Mouse (Mus musculus) heart, postnatal 0 days (tissue): Measurements from ENCODE around the gene Sgms1. TPM values are rescaled to one million over a fixed set of nuclear protein-coding genes. Genes with fewer than 3 reads are reported as not detected.

Experiments used
- ATAC-seq: fragments of 200-750 bp; cut with Nextera tagmentation; 2 replicates; pipeline ENCODE4 v1.8.0; 2017; ENCODE audit warnings: low read depth, moderate number of reproducible peaks, moderate library complexity; ENCODE audit not compliant: insufficient read depth
- DNase-seq: peaks from one replicate; pipeline ENCODE4 v3.0.0-alpha.2; 2016; ENCODE audit warnings: low spot score
- H3K27ac ChIP-seq: fragments of 300-500 bp; sonication (generic); 2 replicates; pipeline ENCODE4 v1.5.1; 2014; ENCODE audit warnings: low read depth, mild to moderate bottlenecking
- H3K27me3 ChIP-seq: fragments of 300-500 bp; sonication (generic); 2 replicates; pipeline ENCODE4 v1.6.1; 2014; ENCODE audit warnings: low read length, mixed read lengths; ENCODE audit not compliant: control insufficient read depth, insufficient read depth
- H3K36me3 ChIP-seq: fragments of 300-500 bp; sonication (generic); replicated peaks from 2 replicates; pipeline ENCODE4 v1.6.1; 2014; ENCODE audit warnings: low read length, mixed read lengths; ENCODE audit not compliant: control insufficient read depth, insufficient read depth
- H3K4me1 ChIP-seq: fragments of 300-500 bp; sonication (generic); 2 replicates; pipeline ENCODE4 v1.6.1; 2014; ENCODE audit warnings: antibody characterized with exemption; ENCODE audit not compliant: control insufficient read depth, insufficient read depth
- H3K4me2 ChIP-seq: fragments of 300-500 bp; sonication (generic); 2 replicates; pipeline ENCODE4 v1.6.1; 2014; ENCODE audit warnings: low read depth, mild to moderate bottlenecking, low read length, moderate library complexity
- H3K4me3 ChIP-seq: fragments of 300-500 bp; sonication (generic); 2 replicates; pipeline ENCODE4 v1.5.1; 2014; ENCODE audit warnings: low read depth, low read length
- H3K9ac ChIP-seq: fragments of 300-500 bp; sonication (generic); replicated peaks from 2 replicates; pipeline ENCODE4 v1.6.1; 2014; ENCODE audit warnings: low read depth, low read length, mixed read lengths
- H3K9me3 ChIP-seq: fragments of 300-500 bp; sonication (generic); replicated peaks from 2 replicates; pipeline ENCODE4 v1.6.1; 2016; ENCODE audit warnings: low read length; ENCODE audit not compliant: control insufficient read depth
- CTCF ChIP-seq: IDR thresholded peaks from 2 replicates; pipeline ENCODE4 v1.5.1; 2016; ENCODE audit warnings: antibody characterized with exemption, control low read depth, low read depth
- EP300 ChIP-seq: IDR thresholded peaks from 2 replicates; pipeline ENCODE4 v1.6.1; 2016; ENCODE audit warnings: antibody characterized with exemption, low read depth
- WGBS: fragments of 180-500 bp; shearing (Covaris S2); extraction: QIAGEN DNeasy Blood & Tissue Kit; methylation state at CpG from one replicate; pipeline ENCODE4 v1.1.7; 2014; 5-methylcytosine and 5-hydroxymethylcytosine counted together
- polyA plus RNA-seq: library from polyadenylated mRNA; unstranded; fragments of >200 nt; fragmentation: Nextera tagmentation; extraction: Ambion mirVana; gene quantifications from 2 replicates; pipeline ENCODE4 v1.2.1, GENCODE M21; 2015
- total RNA-seq: library from RNA; depleted of rRNA; stranded (reverse); fragments of >200 nt; gene quantifications from 2 replicates; pipeline ENCODE4 v1.2.3, GENCODE M21; 2014; ENCODE audit warnings: low replicate concordance

Gene Sgms1
- total and polyA plus RNA-seq, 2 experiments from 2014 or later = 29.4 to 52.0 TPM

- ATAC-seq (no peak; the same call in 1 of the 2 replicates), DNase-seq (no peak)
- H3K4me1 ChIP-seq = peaks cover 40% of the 10 kb centered on the region
- H3K36me3 ChIP-seq = peaks cover 5% of the 10 kb centered on the region; the same call in 1 of the 2 replicates
- H3K4me3 ChIP-seq = no peak overlapping the region
- H3K9ac ChIP-seq = no peak overlapping the region
- H3K9me3 ChIP-seq = no peaks in the 10 kb centered on the region
- H3K27me3 ChIP-seq = no peaks in the 10 kb centered on the region
- H3K27ac ChIP-seq = peak overlapping the region; percentile 70
- TF ChIP-seq EP300 (no peak), CTCF (no peak)
- WGBS = 39% methylated on average over 15 of the region's 15 CpGs
- no peak overlapping the region for H3K4me2 ChIP-seq
Measured at GRCm38 (mm10) chr19:32196976-32197819, 192.3 kb downstream of the Sgms1 start.

GRCm38 (mm10) chr19:32196222-32196621 is 193.3 kb downstream of the Sgms1 start:
- Histone ChIP-seq H3K4me3 (no peak overlapping the region), H3K4me1 (peaks cover 48% of the 10 kb centered on the region), H3K9me3 (no peaks in the 10 kb centered on the region), H3K27ac (peak overlapping the region; percentile 70), H3K9ac (no peak overlapping the region), H3K4me2 (no peak overlapping the region), H3K36me3 (peaks cover 5% of the 10 kb centered on the region; the same call in 1 of the 2 replicates), H3K27me3 (no peaks in the 10 kb centered on the region)
- 28% methylated on average over 5 of the region's 5 CpGs for WGBS
- ATAC-seq = peak; percentile 45
- no peak for TF ChIP-seq EP300
- no peak for TF ChIP-seq CTCF
- no peak for DNase-seq

GRCm38 (mm10) chr19:32194863-32195262 is 194.7 kb downstream of the Sgms1 start:
- TF ChIP-seq EP300 = no peak
- no peak for TF ChIP-seq CTCF
- H3K9ac ChIP-seq = no peak overlapping the region
- H3K4me3 ChIP-seq = no peak overlapping the region
- H3K9me3 ChIP-seq = no peaks in the 10 kb centered on the region
- H3K27me3 ChIP-seq = no peaks in the 10 kb centered on the region
- DNase-seq (no peak), ATAC-seq (no peak)
- H3K27ac ChIP-seq = peak overlapping the region; percentile 33; the same call in 1 of the 2 replicates
- peaks cover 37% of the 10 kb centered on the region for H3K4me1 ChIP-seq
- H3K36me3 ChIP-seq = peaks cover 5% of the 10 kb centered on the region; the same call in 1 of the 2 replicates
- WGBS = 6% methylated on average over 1 of the region's 1 CpGs
- no peak overlapping the region for H3K4me2 ChIP-seq

GRCm38 (mm10) chr19:32194074-32194473 is 195.4 kb downstream of the Sgms1 start:
- WGBS = 85% methylated on average over 3 of the region's 3 CpGs
- Histone ChIP-seq H3K4me2 (no peak overlapping the region), H3K9ac (no peak overlapping the region), H3K4me3 (no peak overlapping the region), H3K36me3 (peaks cover 5% of the 10 kb centered on the region; the same call in 1 of the 2 replicates), H3K27me3 (no peaks in the 10 kb centered on the region), H3K9me3 (no peaks in the 10 kb centered on the region), H3K27ac (no peak overlapping the region), H3K4me1 (peaks cover 33% of the 10 kb centered on the region)
- ATAC-seq (no peak), DNase-seq (no peak)
- no peak for TF ChIP-seq CTCF
- no peak for TF ChIP-seq EP300

- no peak overlapping the region for H3K9ac ChIP-seq
- no peak for TF ChIP-seq EP300
- no peak for TF ChIP-seq CTCF
- H3K4me3 ChIP-seq = no peak overlapping the region
- peaks cover 48% of the 10 kb centered on the region for H3K4me1 ChIP-seq
- WGBS = 57% methylated on average over 3 of the region's 3 CpGs
- DNase-seq = no peak
- no peaks in the 10 kb centered on the region for H3K27me3 ChIP-seq
- no peak overlapping the region for H3K4me2 ChIP-seq
- peaks cover 5% of the 10 kb centered on the region; the same call in 1 of the 2 replicates for H3K36me3 ChIP-seq
- H3K9me3 ChIP-seq = no peaks in the 10 kb centered on the region
- H3K27ac ChIP-seq = no peak overlapping the region
- ATAC-seq = no peak
Measured at GRCm38 (mm10) chr19:32191596-32191995, 197.9 kb downstream of the Sgms1 start.
